Mouse (Mus musculus): ENCODE measurements around the gene Diras2.

Diras2 gene

GRCm38 (mm10) chr13:52457177-52457888, 73.7 kb downstream of the Diras2 start:
- peak; percentile 65 to 74 for DNase-seq

- DNase-seq: peak; percentile 84 to 87
Observed at GRCm38 (mm10) chr13:52455329-52455728, 75.8 kb downstream of the Diras2 start.

- DNase-seq: peak; percentile 35 to 59
Observed at GRCm38 (mm10) chr13:52454708-52455250, 76.3 kb downstream of the Diras2 start.
